Mouse (Mus musculus): ENCODE measurements around the gene Col6a5. TPM values are rescaled to one million over a fixed set of nuclear protein-coding genes. Genes with fewer than 3 reads are reported as not detected.
A peak's percentile ranks its signal among the peaks of the same experiment; 100 is the strongest.

Col6a5 gene
- polyA plus RNA-seq, 1 experiment from 2014 or later, result not detected

DNA sequence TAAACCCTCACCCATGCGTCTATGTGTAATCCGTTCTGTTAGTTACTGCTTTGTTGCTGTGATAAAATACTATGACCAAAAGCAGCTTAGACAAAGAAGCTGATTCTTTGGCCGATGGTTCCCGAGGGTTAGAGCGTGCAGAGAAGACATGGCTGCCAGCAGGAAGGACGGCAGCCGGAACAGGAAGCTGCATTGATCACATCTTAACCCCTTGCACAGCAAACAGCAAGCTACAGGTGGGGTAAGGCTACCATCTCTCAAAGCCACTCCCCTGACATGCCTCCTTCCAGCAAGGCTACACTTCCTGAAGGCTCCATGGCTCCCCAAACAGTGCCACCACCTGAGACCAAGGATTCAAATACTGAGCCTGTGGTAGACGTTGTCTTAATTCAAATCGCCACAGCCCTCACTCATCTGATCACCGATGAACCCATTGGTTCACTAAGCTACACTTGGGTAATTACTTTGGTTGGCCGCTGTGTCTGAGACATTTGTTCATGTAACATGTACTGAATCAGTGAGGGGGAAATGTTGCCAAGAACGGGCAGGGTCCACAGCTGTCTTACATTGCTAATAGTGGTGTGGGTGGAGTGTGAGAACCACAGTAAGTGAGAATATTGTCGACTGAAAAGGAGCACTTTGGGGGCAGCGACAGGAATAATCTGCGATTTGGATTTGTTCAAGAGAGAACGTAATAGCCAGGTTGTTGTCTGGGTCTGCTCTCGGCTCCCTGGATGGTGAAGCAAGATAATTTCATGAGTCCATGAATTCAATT lies 75.6 kb downstream of the Col6a5 start:
- no peaks in the 10 kb centered on the region for H3K27me3 ChIP-seq (replicated peaks; ENCODE audit: control insufficient read depth, insufficient read depth, low read length)
- H3K4me1 ChIP-seq (replicated peaks; ENCODE audit: control insufficient read depth, insufficient read depth, low read length), result no peaks in the 10 kb centered on the region
- no peak overlapping the region for H3K9ac ChIP-seq (ENCODE audit: low read depth, low read length)
- ATAC-seq (replicated peaks; ENCODE audit: low FRiP score), result no peak
- no peaks in the 10 kb centered on the region for H3K9me3 ChIP-seq (ENCODE audit: control insufficient read depth, low read length)
- WGBS, result 81% methylated on average over 17 of the region's 17 CpGs
- H3K4me2 ChIP-seq, result no peak overlapping the region
- no peaks in the 10 kb centered on the region for H3K36me3 ChIP-seq (ENCODE audit: control insufficient read depth, insufficient read depth, low read length)
- no peak overlapping the region for H3K4me3 ChIP-seq (ENCODE audit: low read depth, low read length)
- no peak for DNase-seq (ENCODE audit: low spot score)
- H3K27ac ChIP-seq (ENCODE audit: low read depth, low read length), result no peak overlapping the region

DNA sequence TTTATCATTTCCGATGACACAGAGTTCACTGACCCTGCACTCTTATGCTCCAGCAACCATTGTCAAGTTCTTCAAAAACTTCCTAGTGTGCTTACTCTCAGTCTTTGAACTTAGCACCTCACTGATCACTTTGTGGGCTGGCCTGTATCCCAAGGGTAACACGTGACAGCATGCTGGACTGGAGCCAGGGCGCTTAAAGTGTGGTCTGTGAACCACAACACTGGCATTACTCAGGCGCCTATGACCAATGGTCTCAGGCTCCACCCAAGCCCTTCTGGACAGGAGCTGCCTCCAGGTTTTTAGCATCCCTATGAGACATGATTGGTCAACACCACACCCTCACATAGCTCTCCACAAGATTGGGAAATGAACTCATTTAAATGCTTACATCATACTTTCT lies 79.7 kb downstream of the Col6a5 start:
- DNase-seq (ENCODE audit: low spot score) (no peak), ATAC-seq (replicated peaks; ENCODE audit: low FRiP score) (no peak)
- 68% methylated on average over 4 of the region's 4 CpGs for WGBS

DNA sequence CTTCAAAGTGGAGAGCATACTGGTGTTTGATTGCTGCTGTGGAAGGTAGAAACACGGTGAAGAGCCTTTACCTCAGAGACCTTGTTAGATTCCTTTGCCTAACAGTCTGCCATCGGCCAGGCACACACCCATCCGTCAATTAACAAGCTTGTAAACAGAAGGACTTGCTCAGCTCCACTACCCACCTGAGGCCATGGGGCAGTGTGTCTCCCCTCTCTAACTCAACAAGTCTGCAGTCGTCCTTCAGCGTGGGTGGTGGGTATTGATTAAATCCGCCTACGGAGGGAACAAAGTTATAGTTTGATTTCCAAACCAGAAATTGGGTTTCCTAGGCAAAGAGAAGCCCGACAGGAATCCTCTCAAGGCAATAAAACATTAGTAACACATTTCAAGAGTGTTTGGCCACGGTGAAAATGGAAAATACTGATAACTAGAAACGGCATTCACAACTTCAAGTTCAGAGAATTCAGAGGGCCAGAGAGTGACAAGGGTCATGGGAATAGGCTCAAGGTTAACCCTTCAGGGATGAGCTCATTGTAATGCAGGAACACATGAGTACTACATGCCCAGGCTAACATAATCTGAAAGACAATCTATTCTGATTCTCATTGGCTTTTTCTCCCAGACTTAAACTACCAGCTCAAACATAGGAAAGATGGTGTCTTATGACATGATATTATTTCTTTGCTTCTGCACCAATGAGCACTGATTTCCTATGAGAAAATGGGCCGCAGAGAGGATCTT lies 81.9 kb downstream of the Col6a5 start:
- no peak overlapping the region for H3K4me2 ChIP-seq
- H3K9me3 ChIP-seq (ENCODE audit: control insufficient read depth, low read length), result no peaks in the 10 kb centered on the region
- H3K27me3 ChIP-seq (replicated peaks; ENCODE audit: control insufficient read depth, insufficient read depth, low read length), result no peaks in the 10 kb centered on the region
- no peak overlapping the region for H3K9ac ChIP-seq (ENCODE audit: low read depth, low read length)
- no peak overlapping the region for H3K27ac ChIP-seq (ENCODE audit: low read depth, low read length)
- DNase-seq (ENCODE audit: low spot score), result no peak
- H3K4me1 ChIP-seq (replicated peaks; ENCODE audit: control insufficient read depth, insufficient read depth, low read length), result no peaks in the 10 kb centered on the region
- ATAC-seq (replicated peaks; ENCODE audit: low FRiP score), result no peak
- H3K36me3 ChIP-seq (ENCODE audit: control insufficient read depth, insufficient read depth, low read length), result no peaks in the 10 kb centered on the region
- no peak overlapping the region for H3K4me3 ChIP-seq (ENCODE audit: low read depth, low read length)
- WGBS, result 61% methylated on average over 11 of the region's 11 CpGs

More for the DNA sequence above, 79.7 kb downstream of the Col6a5 start:
- Histone ChIP-seq H3K4me2 (no peak overlapping the region), H3K27ac (ENCODE audit: low read depth, low read length) (no peak overlapping the region), H3K27me3 (replicated peaks; ENCODE audit: control insufficient read depth, insufficient read depth, low read length) (no peaks in the 10 kb centered on the region), H3K9me3 (ENCODE audit: control insufficient read depth, low read length) (no peaks in the 10 kb centered on the region), H3K4me1 (replicated peaks; ENCODE audit: control insufficient read depth, insufficient read depth, low read length) (no peaks in the 10 kb centered on the region), H3K36me3 (ENCODE audit: control insufficient read depth, insufficient read depth, low read length) (no peaks in the 10 kb centered on the region), H3K4me3 (ENCODE audit: low read depth, low read length) (no peak overlapping the region), H3K9ac (ENCODE audit: low read depth, low read length) (no peak overlapping the region)

DNA sequence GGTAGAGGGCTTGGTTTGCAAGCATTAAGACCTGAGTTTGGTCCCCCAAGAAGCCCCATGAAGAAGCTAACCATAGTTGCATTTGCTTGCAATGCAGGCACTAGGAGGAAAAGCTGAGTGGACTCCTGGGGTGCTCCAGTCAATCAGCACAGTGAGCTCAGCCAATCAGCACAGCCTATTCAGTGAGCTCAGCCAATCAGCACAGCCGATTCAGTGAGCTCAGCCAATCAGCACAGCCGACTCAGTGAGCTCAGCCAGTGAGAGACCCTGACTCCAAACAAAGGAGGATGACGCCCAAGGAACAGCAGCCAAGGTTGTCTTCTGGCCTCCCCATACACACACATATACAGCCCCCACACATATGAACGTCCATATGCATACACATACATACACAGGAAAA lies 84.3 kb downstream of the Col6a5 start:
- Histone ChIP-seq H3K4me2 (no peak overlapping the region), H3K9ac (ENCODE audit: low read depth, low read length) (no peak overlapping the region), H3K36me3 (ENCODE audit: control insufficient read depth, insufficient read depth, low read length) (no peaks in the 10 kb centered on the region), H3K4me1 (replicated peaks; ENCODE audit: control insufficient read depth, insufficient read depth, low read length) (no peaks in the 10 kb centered on the region), H3K27ac (ENCODE audit: low read depth, low read length) (no peak overlapping the region), H3K27me3 (replicated peaks; ENCODE audit: control insufficient read depth, insufficient read depth, low read length) (no peaks in the 10 kb centered on the region), H3K9me3 (ENCODE audit: control insufficient read depth, low read length) (no peaks in the 10 kb centered on the region), H3K4me3 (ENCODE audit: low read depth, low read length) (no peak overlapping the region)
- DNase-seq (ENCODE audit: low spot score), result no peak
- ATAC-seq (replicated peaks; ENCODE audit: low FRiP score), result no peak
- WGBS, result 87% methylated on average over 4 of the region's 4 CpGs

DNA sequence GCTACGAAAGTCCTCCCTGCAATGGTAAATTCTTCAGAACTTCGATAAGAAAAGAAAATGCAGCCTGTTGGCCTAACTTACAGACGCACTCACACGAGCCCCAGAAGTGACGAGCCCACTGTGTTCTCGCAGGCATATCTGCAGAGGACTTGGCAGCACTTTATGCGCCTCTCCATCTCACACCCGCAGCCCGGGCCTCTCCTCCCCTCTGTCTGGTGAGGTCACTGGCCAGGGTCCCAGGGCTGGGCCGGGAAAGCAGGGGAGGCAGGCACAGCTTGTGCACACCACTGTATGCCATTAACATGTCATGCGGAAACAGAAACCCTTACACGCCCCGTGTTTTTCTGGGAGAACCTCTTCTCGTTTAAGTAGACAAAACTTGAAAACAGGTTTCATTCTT lies 88.8 kb downstream of the Col6a5 start:
- no peak overlapping the region for H3K4me3 ChIP-seq (ENCODE audit: low read depth, low read length)
- H3K9me3 ChIP-seq (ENCODE audit: control insufficient read depth, low read length), result no peaks in the 10 kb centered on the region
- DNase-seq (ENCODE audit: low spot score), result no peak
- H3K36me3 ChIP-seq (ENCODE audit: control insufficient read depth, insufficient read depth, low read length), result no peaks in the 10 kb centered on the region
- H3K4me1 ChIP-seq (replicated peaks; ENCODE audit: control insufficient read depth, insufficient read depth, low read length), result no peaks in the 10 kb centered on the region
- no peak overlapping the region for H3K27ac ChIP-seq (ENCODE audit: low read depth, low read length)
- 70% methylated on average over 14 of the region's 14 CpGs for WGBS
- H3K4me2 ChIP-seq, result no peak overlapping the region
- ATAC-seq (replicated peaks; ENCODE audit: low FRiP score), result no peak
- H3K27me3 ChIP-seq (replicated peaks; ENCODE audit: control insufficient read depth, insufficient read depth, low read length), result no peaks in the 10 kb centered on the region
- no peak overlapping the region for H3K9ac ChIP-seq (ENCODE audit: low read depth, low read length)

DNA sequence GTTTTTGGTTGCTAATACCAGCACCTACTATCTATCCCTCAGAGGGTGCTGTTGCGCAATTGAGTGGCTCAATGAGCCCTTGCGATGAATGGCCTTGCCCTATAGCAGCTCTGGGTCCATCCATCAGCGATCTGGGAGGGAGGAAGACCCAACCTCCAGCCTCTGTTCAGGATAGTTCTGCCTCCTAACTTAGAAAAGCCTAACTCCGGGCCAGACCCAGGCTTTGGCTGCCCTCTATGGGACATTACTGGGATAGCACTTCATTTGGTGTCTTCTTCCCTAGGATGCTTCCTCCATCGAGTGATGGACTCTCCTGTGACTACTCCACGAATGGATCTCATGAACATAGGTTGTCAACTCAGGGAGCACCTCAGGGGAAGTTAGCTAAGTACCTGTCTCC lies 102.7 kb downstream of the Col6a5 start:
- Histone ChIP-seq H3K27ac (ENCODE audit: low read depth, low read length) (no peak overlapping the region), H3K9me3 (ENCODE audit: control insufficient read depth, low read length) (no peaks in the 10 kb centered on the region), H3K36me3 (ENCODE audit: control insufficient read depth, insufficient read depth, low read length) (no peaks in the 10 kb centered on the region), H3K27me3 (replicated peaks; ENCODE audit: control insufficient read depth, insufficient read depth, low read length) (no peaks in the 10 kb centered on the region), H3K4me1 (replicated peaks; ENCODE audit: control insufficient read depth, insufficient read depth, low read length) (no peaks in the 10 kb centered on the region), H3K9ac (ENCODE audit: low read depth, low read length) (no peak overlapping the region), H3K4me3 (ENCODE audit: low read depth, low read length) (no peak overlapping the region), H3K4me2 (no peak overlapping the region)
- ATAC-seq (replicated peaks; ENCODE audit: low FRiP score) (no peak; the same call in 1 of the 2 replicates), DNase-seq (ENCODE audit: low spot score) (peak; percentile 36)
- 10% methylated on average over 6 of the region's 6 CpGs for WGBS

DNA sequence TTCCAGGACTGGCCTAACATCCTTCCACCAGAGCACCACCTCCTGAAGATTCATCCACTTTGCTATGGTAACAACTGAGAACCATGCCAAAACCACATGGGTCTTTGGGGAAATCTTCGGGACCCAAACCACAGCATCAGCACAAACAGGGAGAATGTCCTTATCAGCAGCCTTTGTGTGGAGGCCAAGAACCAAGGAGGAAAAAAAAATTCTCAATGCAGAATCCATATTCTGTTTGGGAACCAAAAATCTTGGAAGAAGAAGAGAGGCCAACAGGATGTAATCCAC lies 107.7 kb downstream of the Col6a5 start:
- WGBS, result 58% methylated on average over 1 of the region's 1 CpGs
- H3K36me3 ChIP-seq (ENCODE audit: control insufficient read depth, insufficient read depth, low read length), result no peaks in the 10 kb centered on the region
- DNase-seq (ENCODE audit: low spot score) (no peak), ATAC-seq (replicated peaks; ENCODE audit: low FRiP score) (no peak)
- no peak overlapping the region for H3K27ac ChIP-seq (ENCODE audit: low read depth, low read length)
- no peaks in the 10 kb centered on the region for H3K27me3 ChIP-seq (replicated peaks; ENCODE audit: control insufficient read depth, insufficient read depth, low read length)
- no peak overlapping the region for H3K4me2 ChIP-seq
- no peaks in the 10 kb centered on the region for H3K9me3 ChIP-seq (ENCODE audit: control insufficient read depth, low read length)
- no peaks in the 10 kb centered on the region for H3K4me1 ChIP-seq (replicated peaks; ENCODE audit: control insufficient read depth, insufficient read depth, low read length)
- no peak overlapping the region for H3K9ac ChIP-seq (ENCODE audit: low read depth, low read length)
- H3K4me3 ChIP-seq (ENCODE audit: low read depth, low read length), result no peak overlapping the region

DNA sequence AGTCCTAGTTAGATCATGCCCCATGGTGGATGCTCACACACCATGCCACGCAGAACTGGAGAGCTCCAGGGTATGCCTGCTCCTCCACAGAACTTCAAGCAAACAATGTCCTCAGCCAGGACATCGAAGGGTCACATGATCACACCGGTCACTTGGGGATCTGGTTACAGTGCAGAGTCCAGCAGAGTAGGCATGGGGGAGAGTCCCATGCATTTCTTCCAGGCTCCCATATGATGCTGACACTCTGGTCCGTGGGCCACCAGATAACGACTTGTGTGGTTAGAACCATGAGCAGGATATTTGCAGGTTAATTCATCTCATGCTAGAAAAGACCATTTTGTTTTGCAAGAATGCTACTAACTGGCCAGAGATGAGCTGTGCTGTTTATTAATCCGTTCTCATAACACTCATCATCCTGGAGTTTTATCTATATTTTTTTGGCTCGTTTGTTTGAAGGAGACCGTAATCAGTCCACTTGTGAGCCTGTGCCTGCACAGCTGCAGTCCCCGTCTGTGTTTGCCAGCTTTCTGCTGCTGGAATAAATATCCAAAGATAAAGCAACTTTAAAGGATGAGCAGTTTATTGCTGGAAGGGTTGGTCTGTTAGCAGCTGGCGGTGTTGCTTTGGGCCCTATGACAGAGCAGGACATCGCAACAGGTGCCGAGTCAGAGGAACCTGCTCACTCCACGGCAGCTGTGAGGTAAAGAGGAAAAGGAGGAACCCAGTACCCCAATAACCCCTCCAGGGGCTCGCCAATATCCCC lies 108.2 kb downstream of the Col6a5 start:
- Histone ChIP-seq H3K9me3 (ENCODE audit: control insufficient read depth, low read length) (no peaks in the 10 kb centered on the region), H3K27me3 (replicated peaks; ENCODE audit: control insufficient read depth, insufficient read depth, low read length) (no peaks in the 10 kb centered on the region), H3K36me3 (ENCODE audit: control insufficient read depth, insufficient read depth, low read length) (no peaks in the 10 kb centered on the region), H3K4me2 (no peak overlapping the region), H3K9ac (ENCODE audit: low read depth, low read length) (no peak overlapping the region), H3K4me3 (ENCODE audit: low read depth, low read length) (no peak overlapping the region), H3K27ac (ENCODE audit: low read depth, low read length) (no peak overlapping the region), H3K4me1 (replicated peaks; ENCODE audit: control insufficient read depth, insufficient read depth, low read length) (no peaks in the 10 kb centered on the region)
- 69% methylated on average over 14 of the region's 14 CpGs for WGBS
- DNase-seq (ENCODE audit: low spot score), result no peak
- ATAC-seq (replicated peaks; ENCODE audit: low FRiP score), result no peak
